Mouse (Mus musculus): ENCODE measurements around the gene Samd8. TPM values are rescaled to one million over a fixed set of nuclear protein-coding genes. Genes with fewer than 3 reads are reported as not detected.

Gene Samd8
- total and polyA plus RNA-seq, 3 experiments: 5.4 to 9.5 (median 7.0) TPM

- Histone ChIP-seq H3K27ac (ENCODE audit: insufficient read depth, low read depth) (no peak overlapping the region), H3K4me1 (ENCODE audit: control insufficient read depth in 1 of 2, insufficient read depth in 2 of 2) (peaks cover 8 to 17% of the 10 kb centered on the region in 2 experiments; a peak in 3 of 4 replicates), H3K4me3 (replicated peaks in 1 of 3; ENCODE audit: low read depth in 2 of 3, low read length in 2 of 3, poor library complexity in 1 of 3) (no peak overlapping the region), H3K4me2 (ENCODE audit: insufficient read depth, low read depth, poor library complexity, severe bottlenecking) (no peak overlapping the region), H3K9ac (ENCODE audit: insufficient read depth, low read depth) (no peak overlapping the region), H3K9me3 (replicated peaks; ENCODE audit: low read length) (peaks cover 11% of the 10 kb centered on the region), H3K79me2 (replicated peaks; ENCODE audit: control insufficient read depth, extremely low read depth, insufficient read depth, poor library complexity, severe bottlenecking) (no peaks in the 10 kb centered on the region), H3K27me3 (replicated peaks) (no peaks in the 10 kb centered on the region), H3K36me3 (replicated peaks in 1 of 2; ENCODE audit: control insufficient read depth in 1 of 2, insufficient read depth in 1 of 2, low read length in 1 of 2) (no peaks in the 10 kb centered on the region)
- DNase-seq (ENCODE audit: extremely low read depth): no peak
- no peak for TF ChIP-seq RAD21 (IDR thresholded peaks at IDR 0.05; ENCODE audit: low read depth, low read length)
- TF ChIP-seq CHD2 (IDR thresholded peaks at IDR 0.05; ENCODE audit: low read length): no peak
- no peak for TF ChIP-seq JUND (conservative IDR thresholded peaks at IDR 0.05; ENCODE audit: low read depth, low read length)
- TF ChIP-seq IRF4 (IDR thresholded peaks at IDR 0.05; ENCODE audit: low read depth, low read length): no peak
- no peak for TF ChIP-seq ZC3H11A (IDR thresholded peaks at IDR 0.05; ENCODE audit: low read depth, low read length)
- no peak for TF ChIP-seq MAZ (IDR thresholded peaks at IDR 0.05; ENCODE audit: low read depth, low read length)
- TF ChIP-seq TCF12 (IDR thresholded peaks at IDR 0.05; ENCODE audit: low read depth, low read length): no peak
- TF ChIP-seq ZNF384 (IDR thresholded peaks at IDR 0.05; ENCODE audit: low read depth, low read length): no peak
- TF ChIP-seq TBP (conservative IDR thresholded peaks at IDR 0.05; ENCODE audit: low read depth, low read length): no peak
- no peak for TF ChIP-seq RCOR1 (conservative IDR thresholded peaks at IDR 0.05; ENCODE audit: low read depth, low read length)
- TF ChIP-seq BHLHE40 (IDR thresholded peaks at IDR 0.05; ENCODE audit: low read depth, low read length): no peak
- TF ChIP-seq ETS1 (conservative IDR thresholded peaks at IDR 0.05; ENCODE audit: low read depth, low read length): no peak
- no peak for TF ChIP-seq EP300 (IDR thresholded peaks at IDR 0.05; ENCODE audit: low read length)
- TF ChIP-seq JUN (IDR thresholded peaks at IDR 0.05; ENCODE audit: insufficient read depth, low read depth, low read length): no peak
- no peak for TF ChIP-seq ZMIZ1 (IDR thresholded peaks at IDR 0.05; ENCODE audit: low read depth, low read length)
- no peak for TF ChIP-seq SMC3 (IDR thresholded peaks at IDR 0.05; ENCODE audit: low read depth, low read length)
- no peak for TF ChIP-seq GABPA (IDR thresholded peaks at IDR 0.05; ENCODE audit: insufficient replicate concordance, low read depth, low read length)
- TF ChIP-seq CHD1 (IDR thresholded peaks at IDR 0.05; ENCODE audit: low read depth, low read length): no peak
- in situ Hi-C loops (cut with MboI; ENCODE audit: low pct_ligation_motif_present, low pct_unique_long_range_greater_than_20kb, low sequenced_read_pairs): loop anchor here (25.0 kb wide), 1 partner anchor 246 kb away; the partner anchor contains the start of gene Kat6b
- dilution Hi-C loops (cut with MboI; ENCODE audit: extremely low pct_ligation_motif_present, extremely low pct_unique_long_range_greater_than_20kb, low sequenced_read_pairs): no loop called here
Observed at GRCm38 (mm10) chr14:21733131-21733905, 17.0 kb upstream of the Samd8 start.

GRCm38 (mm10) chr14:21740345-21740744 lies 10.0 kb upstream of the Samd8 start:
- H3K9ac ChIP-seq (ENCODE audit: insufficient read depth, low read depth): no peak overlapping the region
- no peaks in the 10 kb centered on the region for H3K27me3 ChIP-seq (replicated peaks)
- DNase-seq (ENCODE audit: extremely low read depth): no peak
- peaks cover 3 to 4% of the 10 kb centered on the region in 2 experiments; a peak in 1 of 4 replicates for H3K4me1 ChIP-seq (ENCODE audit: control insufficient read depth in 1 of 2, insufficient read depth in 2 of 2)
- in situ Hi-C loops (cut with MboI; ENCODE audit: low pct_ligation_motif_present, low pct_unique_long_range_greater_than_20kb, low sequenced_read_pairs) (loop anchor here (25.0 kb wide), 1 partner anchor 253 kb away; the partner anchor contains the start of gene Kat6b), dilution Hi-C loops (cut with MboI; ENCODE audit: extremely low pct_ligation_motif_present, extremely low pct_unique_long_range_greater_than_20kb, low sequenced_read_pairs) (no loop called here)
- H3K4me3 ChIP-seq (replicated peaks in 1 of 3; ENCODE audit: low read depth in 2 of 3, low read length in 2 of 3, poor library complexity in 1 of 3): no peak overlapping the region
- no peak overlapping the region for H3K4me2 ChIP-seq (ENCODE audit: insufficient read depth, low read depth, poor library complexity, severe bottlenecking)
- no peaks in the 10 kb centered on the region for H3K36me3 ChIP-seq (replicated peaks in 1 of 2; ENCODE audit: control insufficient read depth in 1 of 2, insufficient read depth in 1 of 2, low read length in 1 of 2)
- TF ChIP-seq KAT2A (IDR thresholded peaks at IDR 0.05; ENCODE audit: insufficient replicate concordance, low read length): no peak
- TF ChIP-seq NRF1 (IDR thresholded peaks at IDR 0.05; ENCODE audit: low read depth, low read length): no peak
- TF ChIP-seq RAD21 (IDR thresholded peaks at IDR 0.05; ENCODE audit: low read depth, low read length): no peak
- TF ChIP-seq NELFE (IDR thresholded peaks at IDR 0.05; ENCODE audit: low read depth, low read length): no peak
- TF ChIP-seq MAX (IDR thresholded peaks at IDR 0.05; ENCODE audit: low read length): no peak
- no peak for TF ChIP-seq MAZ (IDR thresholded peaks at IDR 0.05; ENCODE audit: low read depth, low read length)
- TF ChIP-seq ZNF384 (IDR thresholded peaks at IDR 0.05; ENCODE audit: low read depth, low read length): no peak
- no peak for TF ChIP-seq TCF12 (IDR thresholded peaks at IDR 0.05; ENCODE audit: low read depth, low read length)
- H3K79me2 ChIP-seq (replicated peaks; ENCODE audit: control insufficient read depth, extremely low read depth, insufficient read depth, poor library complexity, severe bottlenecking): no peaks in the 10 kb centered on the region
- no peak overlapping the region for H3K27ac ChIP-seq (ENCODE audit: insufficient read depth, low read depth)
- H3K9me3 ChIP-seq (replicated peaks; ENCODE audit: low read length): no peaks in the 10 kb centered on the region
